Mouse (Mus musculus) c-Kit-positive CD71-positive TER-119-positive erythroid progenitor cells, embryonic 14.5 days (primary cell): ENCODE data around the gene Tomm40.

Experiments used
- DNase-seq: peaks from one replicate; pipeline ENCODE4 v3.0.0-alpha.2; 2013; ENCODE audit warnings: low spot score

Tomm40 gene

GRCm38 (mm10) chr7:19744590-19745385, 29.6 kb upstream of the Tomm40 start:
- no peak for DNase-seq

- no peak for DNase-seq
These were observed 28.6 kb upstream of the Tomm40 start for GRCm38 (mm10) chr7:19743791-19744190.

GRCm38 (mm10) chr7:19742468-19742867, 27.2 kb upstream of the Tomm40 start:
- no peak for DNase-seq

GRCm38 (mm10) chr7:19741329-19742031, 26.2 kb upstream of the Tomm40 start:
- DNase-seq, result no peak

GRCm38 (mm10) chr7:19740269-19740668, 25.0 kb upstream of the Tomm40 start:
- DNase-seq, result no peak

- DNase-seq, result no peak
These were observed 23.5 kb upstream of the Tomm40 start for GRCm38 (mm10) chr7:19738771-19739170.

GRCm38 (mm10) chr7:19736389-19737057, 21.3 kb upstream of the Tomm40 start:
- peak; percentile 74 for DNase-seq

GRCm38 (mm10) chr7:19734178-19734666, 19.0 kb upstream of the Tomm40 start:
- DNase-seq, result no peak

GRCm38 (mm10) chr7:19726541-19726940, 11.3 kb upstream of the Tomm40 start:
- no peak for DNase-seq

GRCm38 (mm10) chr7:19724167-19724566, 8.9 kb upstream of the Tomm40 start:
- DNase-seq, result no peak

GRCm38 (mm10) chr7:19722754-19723195, 7.5 kb upstream of the Tomm40 start:
- no peak for DNase-seq

GRCm38 (mm10) chr7:19719200-19719599, 4.0 kb upstream of the Tomm40 start:
- no peak for DNase-seq

GRCm38 (mm10) chr7:19718297-19718952, 3.2 kb upstream of the Tomm40 start:
- DNase-seq, result no peak

GRCm38 (mm10) chr7:19717346-19717745, 2.1 kb upstream of the Tomm40 start:
- no peak for DNase-seq

- DNase-seq, result no peak
These were observed 1.6 kb upstream of the Tomm40 start for GRCm38 (mm10) chr7:19716822-19717221.

- DNase-seq, result no peak
These were observed 931 bp upstream of the Tomm40 start for GRCm38 (mm10) chr7:19716055-19716682.

GRCm38 (mm10) chr7:19714836-19715235, 402 bp downstream of the Tomm40 start:
- no peak for DNase-seq

GRCm38 (mm10) chr7:19713598-19713997, 1.6 kb downstream of the Tomm40 start:
- DNase-seq, result no peak

GRCm38 (mm10) chr7:19713196-19713595, 2.0 kb downstream of the Tomm40 start:
- DNase-seq, result peak; percentile 44

- DNase-seq, result no peak
These were observed 2.8 kb downstream of the Tomm40 start for GRCm38 (mm10) chr7:19712414-19712813.

- DNase-seq, result no peak
These were observed 4.6 kb downstream of the Tomm40 start for GRCm38 (mm10) chr7:19710650-19711049.

GRCm38 (mm10) chr7:19705271-19705670, 10.0 kb downstream of the Tomm40 start:
- no peak for DNase-seq
